Mouse (Mus musculus) heart, embryonic 10.5 days (tissue): ENCODE measurements around the gene Eif2b4. TPM values are rescaled to one million over a fixed set of nuclear protein-coding genes. Genes with fewer than 3 reads are reported as not detected.
"Not testable (repeated sequence)": the region's sequence is repeated elsewhere in the genome, so short reads cannot be mapped to it uniquely, and the experiment has no call there.

Experiments
- DNase-seq: peaks from one replicate; pipeline ENCODE4 v3.0.0-alpha.2; 2017; ENCODE audit warnings: low spot score
- H3K27ac ChIP-seq: fragments of 300-500 bp; sonication (generic); 2 replicates; pipeline ENCODE4 v1.5.1; 2016; ENCODE audit warnings: mild to moderate bottlenecking
- H3K27me3 ChIP-seq: fragments of 300-500 bp; sonication (generic); 2 replicates; pipeline ENCODE4 v1.6.1; 2016; ENCODE audit warnings: mild to moderate bottlenecking; ENCODE audit not compliant: poor library complexity, insufficient read depth, severe bottlenecking
- H3K36me3 ChIP-seq: fragments of 300-500 bp; sonication (generic); 2 replicates; pipeline ENCODE4 v1.6.1; 2016; ENCODE audit warnings: mild to moderate bottlenecking, moderate library complexity
- H3K4me1 ChIP-seq: fragments of 300-500 bp; sonication (generic); 2 replicates; pipeline ENCODE4 v1.6.1; 2016; ENCODE audit warnings: mild to moderate bottlenecking
- H3K4me3 ChIP-seq: fragments of 300-500 bp; sonication (generic); 2 replicates; pipeline ENCODE4 v1.5.1; 2016; ENCODE audit warnings: mild to moderate bottlenecking, moderate library complexity
- H3K9me3 ChIP-seq: fragments of 300-500 bp; sonication (generic); 2 replicates; pipeline ENCODE4 v1.6.1; 2016; ENCODE audit warnings: mild to moderate bottlenecking, moderate library complexity
- WGBS: fragments of 180-500 bp; shearing (Covaris S2); methylation state at CpG from one replicate; pipeline ENCODE4 v1.1.7; 2016; 5-methylcytosine and 5-hydroxymethylcytosine counted together
- polyA plus RNA-seq: library from polyadenylated mRNA; unstranded; fragments of >200 nt; fragmentation: Nextera tagmentation; extraction: Ambion mirVana; gene quantifications from 2 replicates; pipeline ENCODE4 v1.2.1, GENCODE M21; 2016

Eif2b4 gene
- polyA plus RNA-seq, 1 experiment from 2014 or later: 77.6 TPM

DNA sequence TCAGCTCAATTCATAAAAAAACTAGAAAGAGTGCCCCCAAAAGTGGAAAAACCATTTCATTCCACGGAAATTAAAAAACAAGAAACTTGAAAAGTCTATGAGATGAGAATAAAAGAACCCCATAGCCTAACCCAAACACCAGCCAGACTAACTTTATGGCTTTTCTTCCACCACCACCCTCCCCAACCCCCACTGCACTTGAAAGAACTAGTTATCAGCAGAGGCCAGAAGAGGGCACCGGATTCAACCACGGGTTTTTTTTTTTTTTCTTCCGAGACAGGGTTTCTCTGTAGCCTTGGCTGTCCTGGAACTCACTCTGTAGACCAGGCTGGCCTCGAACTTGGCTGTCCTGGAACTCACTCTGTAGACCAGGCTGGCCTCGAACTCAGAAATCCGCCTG lies 25.1 kb upstream of the Eif2b4 start:
- Histone ChIP-seq H3K27me3 (no peaks in the 10 kb centered on the region), H3K36me3 (no peaks in the 10 kb centered on the region), H3K9me3 (no peaks in the 10 kb centered on the region), H3K4me3 (peak overlapping the region; percentile 6; the same call in 1 of the 2 replicates), H3K4me1 (peaks cover 9% of the 10 kb centered on the region; the same call in 1 of the 2 replicates), H3K27ac (no peak overlapping the region)
- 46% methylated on average over 7 of the region's 7 CpGs for WGBS
- no peak for DNase-seq

DNA sequence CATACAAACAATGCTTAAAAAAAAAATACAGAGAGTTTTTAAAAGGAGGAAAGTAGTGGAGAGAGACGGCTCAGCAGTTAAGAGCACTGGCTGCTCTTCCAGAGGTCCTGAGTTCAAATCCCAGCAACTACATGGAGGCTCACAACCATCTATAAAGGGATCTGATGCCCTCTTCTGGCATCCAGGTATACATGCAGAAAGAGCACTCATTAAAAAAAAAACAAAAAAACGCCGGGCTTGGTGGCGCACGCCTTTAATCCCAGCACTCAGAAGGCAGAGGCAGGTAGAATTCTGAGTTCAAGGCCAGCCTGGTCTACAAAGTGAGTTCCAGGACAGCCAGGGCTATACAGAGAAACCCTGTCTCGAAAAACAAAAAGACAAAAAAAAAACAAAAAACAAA lies 23.3 kb upstream of the Eif2b4 start:
- DNase-seq, H3K27ac ChIP-seq, H3K27me3 ChIP-seq, H3K9me3 ChIP-seq, H3K4me3 ChIP-seq, H3K36me3 ChIP-seq, H3K4me1 ChIP-seq: not testable (repeated sequence)
- WGBS: 85% methylated on average over 6 of the region's 6 CpGs

DNA sequence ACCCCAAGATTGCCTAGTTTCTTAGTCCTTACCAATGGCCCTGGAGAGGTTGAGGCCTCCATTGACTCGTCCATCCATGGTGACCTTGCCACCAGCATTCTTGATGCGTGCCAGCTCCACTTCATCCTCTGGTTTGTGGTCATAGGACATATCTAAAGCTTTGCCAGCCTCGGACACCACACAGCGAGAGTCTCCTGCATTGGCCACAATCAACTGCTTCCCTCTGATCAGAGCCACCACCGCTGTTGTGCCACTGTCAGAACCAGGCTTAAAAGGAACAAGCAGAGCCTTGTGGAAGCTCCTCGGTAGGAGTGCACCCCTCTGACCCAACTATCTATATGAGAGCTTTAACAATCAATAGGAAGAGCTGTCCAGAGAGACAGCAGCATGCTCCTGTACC lies 11.2 kb upstream of the Eif2b4 start:
- H3K27ac ChIP-seq: no peak overlapping the region
- 94% methylated on average over 6 of the region's 6 CpGs for WGBS

DNA sequence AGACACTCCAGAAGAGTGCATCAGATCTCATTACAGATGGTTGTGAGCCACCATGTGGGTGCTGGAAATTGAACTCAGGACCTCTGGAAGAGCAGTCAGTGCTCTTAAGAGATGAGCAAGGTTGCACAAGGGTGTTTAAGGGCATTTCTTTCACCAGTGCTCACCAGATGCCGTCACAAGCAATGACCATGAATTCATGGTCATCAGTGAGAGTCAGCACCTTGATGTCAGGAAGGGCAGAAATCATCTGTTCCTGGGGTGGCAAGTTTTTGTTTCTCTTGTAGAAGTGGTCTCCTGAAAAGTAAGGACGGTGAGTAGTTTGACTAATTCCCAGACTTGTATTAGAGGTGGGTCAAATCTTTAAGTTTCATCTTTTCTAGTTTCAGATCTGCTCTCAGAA lies 10.6 kb upstream of the Eif2b4 start:
- WGBS: 92% methylated on average over 2 of the region's 2 CpGs
- peaks cover 8% of the 10 kb centered on the region; the same call in 1 of the 2 replicates for H3K4me1 ChIP-seq
- H3K9me3 ChIP-seq: peaks cover 5% of the 10 kb centered on the region
- H3K27ac ChIP-seq: no peak overlapping the region
- H3K27me3 ChIP-seq: no peaks in the 10 kb centered on the region
- H3K4me3 ChIP-seq: no peak overlapping the region
- no peak for DNase-seq
- H3K36me3 ChIP-seq: peaks cover 76% of the 10 kb centered on the region

More for the DNA sequence above, 11.2 kb upstream of the Eif2b4 start:
- no peaks in the 10 kb centered on the region for H3K27me3 ChIP-seq
- no peak for DNase-seq
- H3K4me1 ChIP-seq: peaks cover 8% of the 10 kb centered on the region; the same call in 1 of the 2 replicates
- no peak overlapping the region for H3K4me3 ChIP-seq
- H3K36me3 ChIP-seq: peaks cover 70% of the 10 kb centered on the region
- peaks cover 5% of the 10 kb centered on the region for H3K9me3 ChIP-seq

DNA sequence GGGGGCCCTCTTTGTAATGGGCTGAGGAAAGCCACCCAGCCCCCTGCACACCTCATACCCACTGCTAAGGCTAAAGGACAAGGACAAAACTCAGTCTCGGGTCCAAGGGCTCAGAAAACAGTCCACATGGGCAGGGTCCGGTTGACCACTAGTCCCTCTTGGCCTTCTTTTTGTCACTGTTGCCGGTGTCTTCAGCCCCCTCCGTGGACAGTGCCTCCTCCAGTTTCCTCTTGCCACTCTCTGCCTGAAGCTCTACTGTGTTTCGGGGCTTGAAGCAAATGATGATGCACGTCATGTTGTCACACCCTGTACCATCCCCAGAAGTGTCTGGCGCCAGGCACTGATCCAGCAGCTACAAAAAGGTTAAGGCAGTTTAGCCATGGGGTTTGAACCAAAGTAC lies 9.7 kb upstream of the Eif2b4 start:
- H3K9me3 ChIP-seq: peaks cover 5% of the 10 kb centered on the region
- H3K4me1 ChIP-seq: peaks cover 8% of the 10 kb centered on the region; the same call in 1 of the 2 replicates
- 84% methylated on average over 7 of the region's 7 CpGs for whole genome bisulfite sequencing
- no peaks in the 10 kb centered on the region for H3K27me3 ChIP-seq
- peak overlapping the region; percentile 85 for H3K4me3 ChIP-seq
- H3K36me3 ChIP-seq: peaks cover 83% of the 10 kb centered on the region
- DNase-seq: no peak
- peak overlapping the region; percentile 96 for H3K27ac ChIP-seq

DNA sequence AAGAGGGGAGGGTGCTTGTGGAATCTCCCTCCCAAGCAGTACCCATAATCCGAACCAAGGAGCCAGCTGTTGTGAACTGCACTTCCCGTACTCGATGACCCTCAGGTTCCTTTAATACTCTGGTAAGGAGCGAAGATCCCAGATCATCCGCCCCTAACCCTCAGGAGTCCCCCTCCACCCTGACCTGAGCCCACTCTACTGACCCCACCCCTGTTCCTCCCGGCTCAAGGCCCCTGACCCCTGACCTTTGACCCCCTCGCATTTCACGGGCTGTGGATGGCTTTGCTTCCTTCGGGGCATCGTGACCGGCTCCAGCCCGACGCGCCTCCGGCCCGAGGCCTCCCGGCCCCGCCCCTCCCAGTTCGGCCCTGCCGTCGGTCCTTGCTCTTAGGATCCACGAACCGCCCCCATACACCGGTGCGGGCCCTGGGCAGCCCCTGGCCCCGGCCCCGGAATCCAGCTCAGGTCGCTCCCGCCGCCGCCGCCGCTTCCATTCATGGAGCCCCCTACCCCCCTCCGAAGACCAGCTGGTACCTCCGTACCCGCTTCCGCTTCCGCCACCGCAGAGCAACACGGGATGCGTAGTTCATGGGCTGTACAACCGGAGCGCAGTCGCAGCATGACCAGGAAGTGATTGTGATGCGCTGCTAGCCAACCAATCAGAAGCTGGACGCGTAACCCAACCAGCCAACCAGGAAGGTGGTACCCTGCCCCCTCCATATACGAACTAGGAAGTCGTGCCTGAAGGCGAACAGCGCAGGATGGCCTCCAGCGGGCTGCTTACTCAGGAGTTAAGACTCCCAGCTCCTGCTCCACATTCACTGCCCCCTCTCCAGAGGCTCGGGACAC lies 8.7 kb upstream of the Eif2b4 start, which contains the start of gene Zfp513:
TSS of gene Zfp513 (minus strand) at position 562 of the 849 bp plus-strand sequence.
- Histone ChIP-seq H3K4me3 (peak within 1 kb of the TSS; percentile 85), H3K27me3 (no peaks in the 10 kb centered on the region), H3K4me1 (peaks cover 8% of the 10 kb centered on the region; the same call in 1 of the 2 replicates), H3K9me3 (peaks cover 5% of the 10 kb centered on the region), H3K27ac (peak within 1 kb of the TSS; percentile 96), H3K36me3 (peaks cover 83% of the 10 kb centered on the region)
- WGBS: under 1% methylated on average over 51 of the region's 53 CpGs
- peak; percentile 100 for DNase-seq

DNA sequence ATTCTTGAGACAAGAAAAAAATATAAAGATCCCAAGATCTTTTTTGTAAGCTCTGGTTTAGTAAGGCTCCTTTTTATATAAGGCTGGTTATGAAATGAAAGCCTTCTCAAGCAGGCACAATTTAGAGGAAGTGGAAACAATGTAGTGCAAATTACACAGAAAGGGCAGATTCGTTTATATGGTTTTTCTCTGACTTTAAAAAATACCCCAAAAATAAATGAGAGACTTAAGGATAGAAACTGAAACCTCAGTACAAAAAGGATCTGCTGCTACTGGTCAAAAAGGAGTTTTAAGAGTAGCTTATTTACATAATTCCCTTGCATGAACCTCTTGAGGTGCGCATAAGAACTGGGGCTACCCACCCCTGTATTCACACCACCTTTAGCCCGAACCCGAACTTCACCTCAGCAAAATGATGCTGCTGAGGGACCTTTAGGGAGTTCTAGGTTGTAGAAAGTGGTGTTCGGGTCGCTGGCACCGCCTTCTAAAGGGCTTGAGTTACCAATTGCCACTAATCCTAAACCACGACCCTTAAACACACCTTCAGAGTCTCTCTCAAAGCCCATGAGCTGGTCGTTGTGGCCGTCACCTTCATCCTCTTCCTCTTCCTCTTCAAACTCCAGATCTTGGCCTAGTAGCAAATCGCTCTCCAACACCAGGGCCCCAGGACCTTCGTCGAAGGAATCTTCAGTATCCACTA lies 8.0 kb upstream of the Eif2b4 start:
- Histone ChIP-seq H3K36me3 (peaks cover 84% of the 10 kb centered on the region), H3K9me3 (peaks cover 5% of the 10 kb centered on the region), H3K4me1 (peaks cover 8% of the 10 kb centered on the region; the same call in 1 of the 2 replicates), H3K27me3 (no peaks in the 10 kb centered on the region), H3K27ac (peak overlapping the region; percentile 96), H3K4me3 (peak overlapping the region; percentile 85)
- WGBS: 22% methylated on average over 13 of the region's 13 CpGs
- no peak for DNase-seq

DNA sequence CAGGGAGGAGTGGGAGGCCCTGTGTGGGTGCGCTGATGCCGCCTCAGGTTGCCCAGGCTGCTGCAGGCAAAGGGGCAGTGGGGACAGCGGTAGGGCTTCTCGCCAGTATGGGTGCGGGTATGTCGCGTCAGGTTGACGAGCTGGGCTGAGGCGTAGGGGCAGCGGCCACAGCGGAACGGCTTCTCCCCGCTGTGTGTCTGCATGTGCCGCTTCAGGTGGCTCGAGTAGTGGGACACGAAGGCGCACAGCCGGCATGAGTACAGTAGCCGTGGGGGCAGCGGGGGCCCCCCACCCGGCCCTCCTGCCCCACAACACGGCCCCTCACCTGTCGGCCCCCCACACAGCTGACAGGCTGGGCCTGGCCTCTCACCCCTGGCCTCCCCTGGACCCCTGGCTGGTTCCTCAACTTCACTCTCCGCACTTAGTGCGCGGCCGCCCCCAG lies 7.1 kb upstream of the Eif2b4 start:
- DNase-seq: no peak
- Histone ChIP-seq H3K9me3 (peaks cover 5% of the 10 kb centered on the region), H3K27me3 (no peaks in the 10 kb centered on the region), H3K27ac (no peak overlapping the region), H3K4me3 (0 out of 2 replicates have a peak overlapping the region, but pooled peaks have one; percentile 85), H3K4me1 (peaks cover 8% of the 10 kb centered on the region; the same call in 1 of the 2 replicates), H3K36me3 (peaks cover 84% of the 10 kb centered on the region)
- 89% methylated on average over 27 of the region's 27 CpGs for WGBS

DNA sequence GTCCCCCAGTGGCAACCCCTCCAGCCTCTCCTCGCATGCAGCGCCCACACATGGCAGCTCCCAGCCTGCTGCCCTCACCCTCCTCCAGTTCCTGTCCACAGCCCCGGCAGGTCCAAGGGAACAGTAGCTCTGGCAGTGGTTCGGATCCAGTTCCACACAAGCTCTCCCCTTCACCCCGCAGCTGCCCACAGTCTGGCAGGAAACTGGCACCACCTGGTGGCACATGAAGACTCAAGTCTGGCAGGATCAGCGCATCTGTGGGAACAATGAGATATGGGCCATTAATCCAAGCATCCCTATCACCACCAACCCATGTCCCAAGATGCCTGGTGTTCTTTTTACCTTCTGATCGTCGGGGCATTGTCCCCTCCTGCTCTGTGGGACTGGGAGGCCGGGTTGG lies 6.7 kb upstream of the Eif2b4 start:
- Histone ChIP-seq H3K36me3 (peaks cover 84% of the 10 kb centered on the region), H3K4me1 (peaks cover 8% of the 10 kb centered on the region; the same call in 1 of the 2 replicates), H3K27ac (no peak overlapping the region), H3K27me3 (no peaks in the 10 kb centered on the region), H3K4me3 (0 out of 2 replicates have a peak overlapping the region, but pooled peaks have one; percentile 85), H3K9me3 (peaks cover 5% of the 10 kb centered on the region)
- WGBS: 90% methylated on average over 9 of the region's 9 CpGs
- no peak for DNase-seq

DNA sequence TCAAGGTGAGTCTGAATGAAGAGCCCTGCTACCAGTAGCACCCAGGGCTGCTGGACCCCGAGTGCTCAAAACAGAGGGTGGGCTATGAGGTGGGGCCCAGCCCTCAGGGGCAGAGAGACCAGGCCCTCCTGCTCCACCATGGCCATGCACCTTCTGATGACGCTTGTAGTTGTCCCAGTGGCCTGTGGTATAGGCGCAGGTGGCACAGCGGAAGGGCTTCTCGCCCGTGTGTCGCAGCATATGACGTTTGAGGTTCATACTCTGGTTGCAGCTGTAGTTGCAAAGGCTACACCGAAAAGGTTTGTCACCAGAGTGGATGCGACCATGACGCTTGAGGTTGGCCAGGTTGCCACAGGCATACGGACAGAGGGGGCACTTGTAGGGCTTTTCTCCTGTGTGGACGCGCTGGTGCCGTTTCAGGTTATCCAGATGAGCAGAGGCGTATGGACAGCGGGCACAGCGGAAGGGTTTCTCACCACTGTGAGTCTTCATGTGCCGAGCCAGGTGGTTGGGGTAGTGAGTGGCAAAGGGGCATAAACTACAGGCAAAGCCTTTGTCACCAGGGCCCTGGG lies 6.2 kb upstream of the Eif2b4 start:
- Histone ChIP-seq H3K27ac (no peak overlapping the region), H3K36me3 (peaks cover 84% of the 10 kb centered on the region), H3K4me1 (peaks cover 8% of the 10 kb centered on the region; the same call in 1 of the 2 replicates), H3K9me3 (peaks cover 5% of the 10 kb centered on the region), H3K27me3 (no peaks in the 10 kb centered on the region), H3K4me3 (no peak overlapping the region)
- WGBS: 91% methylated on average over 19 of the region's 19 CpGs
- no peak for DNase-seq

DNA sequence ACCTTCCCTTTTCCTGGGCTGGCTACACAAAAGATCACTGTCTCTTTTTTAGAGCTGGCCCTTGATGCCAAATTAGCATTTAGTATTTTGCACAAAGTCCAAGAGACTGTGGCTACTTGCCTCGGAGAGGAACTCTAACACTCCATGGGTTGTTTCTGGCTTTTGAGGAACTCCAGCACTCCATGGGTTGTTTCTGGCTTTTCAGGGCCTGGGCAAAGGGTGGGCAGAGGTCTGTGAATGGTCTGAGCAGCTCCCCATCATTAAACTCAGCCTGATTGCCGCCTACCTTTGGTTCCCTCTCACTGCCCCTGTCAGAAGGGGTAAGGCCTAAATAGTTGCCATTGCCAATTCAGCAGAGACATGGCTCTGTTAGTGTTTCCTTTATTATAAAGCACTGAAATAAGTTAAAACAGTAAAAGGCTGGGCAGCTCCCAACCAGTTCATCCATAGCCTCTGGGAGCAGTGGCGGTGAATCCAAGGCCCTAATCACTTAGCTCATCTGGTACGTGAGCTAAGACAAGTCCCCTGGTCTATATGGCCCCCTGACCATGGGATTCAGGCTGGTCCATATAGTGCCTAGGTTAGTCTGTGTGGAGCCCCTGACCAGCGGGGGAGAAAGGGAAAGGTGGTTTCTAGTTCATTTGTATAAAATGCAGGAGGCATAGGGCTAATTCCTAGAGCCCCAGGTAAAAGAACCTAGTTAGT lies 5.5 kb upstream of the Eif2b4 start:
- DNase-seq: no peak
- WGBS: 81% methylated on average over 5 of the region's 5 CpGs
- peaks cover 78% of the 10 kb centered on the region for H3K36me3 ChIP-seq

DNA sequence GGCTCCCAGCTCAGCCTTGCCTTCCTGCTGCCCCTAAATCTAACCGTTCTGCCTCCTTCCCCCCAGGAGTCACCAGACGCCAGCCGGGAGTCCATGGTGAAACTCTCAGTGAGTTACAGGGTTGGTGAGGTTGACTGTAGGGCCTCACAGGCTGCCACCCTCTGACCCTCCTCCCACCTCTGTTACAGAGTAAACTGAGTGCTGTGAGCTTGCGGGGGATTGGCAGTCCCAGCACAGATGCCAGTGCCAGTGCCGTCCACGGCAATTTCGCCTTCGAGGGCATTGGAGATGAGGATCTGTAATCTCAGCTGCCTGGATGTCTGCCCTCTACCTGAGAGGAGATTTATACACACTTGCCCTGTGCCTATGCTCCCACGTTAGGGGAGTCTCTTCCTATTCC lies 4.9 kb upstream of the Eif2b4 start:
- no peak overlapping the region for H3K27ac ChIP-seq
- DNase-seq: no peak
- H3K9me3 ChIP-seq: peaks cover 5% of the 10 kb centered on the region
- H3K4me3 ChIP-seq: no peak overlapping the region
- 84% methylated on average over 9 of the region's 9 CpGs for WGBS
- no peaks in the 10 kb centered on the region for H3K27me3 ChIP-seq
- peaks cover 12% of the 10 kb centered on the region; the same call in 1 of the 2 replicates for H3K4me1 ChIP-seq
- peaks cover 72% of the 10 kb centered on the region for H3K36me3 ChIP-seq

More for the DNA sequence above, 5.5 kb upstream of the Eif2b4 start:
- Histone ChIP-seq H3K27me3 (no peaks in the 10 kb centered on the region), H3K4me3 (no peak overlapping the region), H3K9me3 (peaks cover 5% of the 10 kb centered on the region), H3K4me1 (peaks cover 12% of the 10 kb centered on the region; the same call in 1 of the 2 replicates), H3K27ac (no peak overlapping the region)
